Mouse (Mus musculus) granulocyte monocyte progenitor cell, adult 5-6 weeks (primary cell): ENCODE measurements around the gene Lrch4. TPM values are rescaled to one million over a fixed set of nuclear protein-coding genes. Genes with fewer than 3 reads are reported as not detected.

Experiments used
- ATAC-seq: replicated peaks from 2 replicates; pipeline ENCODE4 v1.8.0; 2016; ENCODE audit warnings: mild to moderate bottlenecking, moderate TSS enrichment, inconsistent platforms; ENCODE audit not compliant: poor library complexity, severe bottlenecking
- total RNA-seq, 2 experiments: library from RNA; stranded (forward) in 1 of 2; stranded (reverse) in 1 of 2; fragments of 200-712, 200-1000 nt in 1 of 2; fragments of >200 nt in 1 of 2; fragmentation: Nextera tagmentation in 1 of 2; gene quantifications; 2 replicates each; pipeline ENCODE4 v1.2.3; 2014 to 2017

Lrch4 gene
- total RNA-seq (2014; fragmentation: Nextera tagmentation) = 57.4 and 73.0 TPM in 2 replicates
- total RNA-seq (2017) = 34.6 and 42.2 TPM in 2 replicates

DNA sequence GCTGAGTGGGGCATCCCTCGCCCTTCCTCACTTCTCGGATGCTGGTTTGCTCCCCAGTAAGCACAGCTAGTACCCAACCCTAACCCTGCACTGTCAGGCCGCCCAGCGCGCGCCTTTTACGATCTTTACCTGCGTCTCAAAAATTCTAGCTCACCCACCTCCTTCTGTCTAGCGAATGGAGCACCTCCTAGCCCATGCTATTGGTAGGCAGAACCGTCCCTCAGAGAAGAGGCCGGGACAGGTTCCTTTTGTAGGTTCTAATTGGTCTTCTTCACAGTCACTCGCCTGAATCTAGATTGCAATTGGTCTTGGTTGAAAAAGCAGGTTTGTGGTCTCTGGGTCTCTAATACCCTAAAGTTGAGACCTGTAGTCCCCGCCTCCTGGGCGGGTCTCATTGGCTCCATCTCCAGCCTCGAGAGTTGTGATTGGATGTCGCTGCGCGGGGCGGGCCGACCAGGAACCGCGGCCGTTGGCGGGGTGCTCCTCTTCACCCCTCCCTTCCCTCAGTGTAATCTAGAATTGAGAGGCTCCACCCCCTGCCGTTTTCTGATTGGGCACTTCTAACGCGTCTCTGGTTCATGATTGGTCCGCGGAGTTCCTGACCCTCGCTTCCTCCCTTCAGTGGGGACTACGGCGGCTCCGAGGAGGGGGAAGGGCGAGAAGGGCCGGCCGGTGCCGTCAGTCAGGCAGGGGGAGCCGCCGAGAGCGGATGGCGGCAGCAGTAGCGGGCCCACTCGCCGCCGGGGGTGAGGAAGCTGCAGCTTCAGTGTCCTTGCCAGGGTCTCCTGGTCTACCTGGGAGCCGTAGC is at the start of gene Lrch4, which contains the start of the genes Fbxo24 and Gm20605:
Gene Lrch4, plus strand, starts transcription at position 624 of the 808 bp plus-strand sequence.
Gene Fbxo24, minus strand, starts transcription at position 505 of the 808 bp plus-strand sequence.
Gene Gm20605, plus strand, starts transcription at position 678 of the 808 bp plus-strand sequence.
- ATAC-seq = peak; percentile 72

DNA sequence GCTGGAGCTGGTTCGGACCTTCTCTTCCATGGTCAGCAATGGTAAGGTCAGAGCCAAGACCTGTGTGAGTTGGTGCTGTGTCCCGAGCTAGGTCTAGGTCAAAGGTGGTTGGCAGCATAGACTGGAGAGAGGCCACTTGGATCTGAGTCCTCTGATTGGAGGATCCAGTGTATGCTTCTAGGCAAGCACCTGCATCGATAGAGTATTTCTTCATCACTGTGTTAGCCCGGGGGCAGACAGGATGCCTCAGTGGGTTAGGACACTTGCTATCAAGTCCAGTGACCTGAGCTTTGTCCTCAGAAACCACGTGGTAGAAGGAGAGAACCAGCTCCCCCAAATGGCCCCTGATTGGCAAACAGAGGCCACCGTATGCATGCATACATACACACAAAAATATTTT is 48.7 kb upstream of the Lrch4 start:
- ATAC-seq = no peak

DNA sequence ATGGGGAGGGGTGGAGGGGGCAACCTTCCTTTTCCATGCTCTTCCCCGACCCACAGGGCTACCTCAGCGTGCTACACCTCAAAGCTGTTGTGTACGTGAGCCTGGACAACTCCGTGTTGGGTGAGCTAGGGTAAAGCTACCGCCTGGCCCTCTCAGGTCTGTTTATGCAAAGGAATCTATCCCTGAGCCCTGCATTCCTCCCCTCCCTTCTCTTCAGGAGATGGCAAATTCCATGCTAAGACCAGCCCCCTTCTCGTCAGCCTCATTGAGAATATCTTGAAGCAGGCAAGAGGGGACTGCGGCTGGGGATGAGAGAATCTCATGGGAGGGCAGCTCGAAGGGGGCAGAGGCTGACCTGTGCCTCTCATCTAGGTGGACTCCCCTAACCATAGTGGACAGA is 46.2 kb upstream of the Lrch4 start:
- no peak for ATAC-seq

DNA sequence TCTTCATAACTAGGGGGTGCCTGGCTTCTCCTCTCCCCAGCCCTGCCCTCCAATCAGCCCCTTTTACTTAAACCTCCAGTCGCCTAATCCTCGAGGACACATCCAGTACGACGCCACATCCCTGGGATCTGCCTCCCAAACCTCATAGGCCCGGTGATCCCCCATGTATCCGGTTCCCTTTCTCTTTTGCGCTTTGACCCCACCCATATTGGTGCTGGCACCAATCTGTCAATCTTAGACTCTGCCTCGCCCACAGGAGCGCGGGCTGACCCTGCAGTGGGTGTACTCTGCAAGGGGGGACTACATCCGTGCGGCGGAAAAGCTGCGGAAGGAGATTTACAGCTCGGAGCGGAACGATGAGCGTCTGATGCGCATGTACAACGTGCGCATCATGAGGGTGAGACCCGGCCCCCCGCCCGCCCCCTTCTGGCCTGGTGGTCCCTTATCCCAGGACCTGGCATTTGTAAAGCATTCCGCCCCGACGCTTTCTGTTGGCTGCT is 45.2 kb upstream of the Lrch4 start:
- no peak for ATAC-seq

DNA sequence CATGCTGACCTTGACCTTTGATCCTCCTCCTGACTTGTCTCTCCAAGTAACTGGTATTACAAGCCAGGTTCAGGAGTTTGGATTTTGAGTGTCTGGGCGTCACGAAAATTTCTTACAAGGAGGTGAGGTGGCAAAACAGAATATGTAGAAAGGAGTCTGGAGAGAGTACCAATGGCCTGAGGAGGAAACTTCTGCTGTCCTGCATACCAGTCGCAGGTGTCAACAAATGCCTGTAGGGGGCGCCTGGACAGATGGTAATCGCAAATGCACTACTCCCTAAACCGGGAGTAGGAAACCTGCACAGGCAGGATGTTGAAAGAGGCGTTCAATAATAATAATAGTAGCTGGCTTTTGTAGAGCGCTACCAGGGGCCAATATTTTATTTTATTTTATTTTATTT is 43.9 kb upstream of the Lrch4 start:
- peak; percentile 80 for ATAC-seq

DNA sequence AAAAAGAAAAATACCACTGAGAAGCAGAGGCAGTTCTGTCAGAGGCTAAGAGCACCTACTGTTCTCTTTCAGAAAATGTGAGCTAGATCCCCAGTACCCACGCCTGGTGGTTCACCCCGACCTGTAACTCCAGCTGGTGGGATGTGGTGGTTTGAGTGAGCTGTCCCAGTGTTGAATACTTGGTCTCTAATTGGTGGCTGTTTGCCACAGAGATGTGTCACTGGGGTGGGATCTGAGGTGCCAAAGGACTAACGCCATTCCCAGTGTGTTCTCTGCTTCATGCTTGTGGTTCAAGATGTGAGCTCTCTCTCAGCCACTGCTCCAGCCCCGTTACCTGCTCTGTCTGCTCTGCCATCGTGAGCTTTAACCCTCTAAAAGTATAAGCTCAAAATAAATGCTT is 38.4 kb upstream of the Lrch4 start:
- ATAC-seq = no peak

DNA sequence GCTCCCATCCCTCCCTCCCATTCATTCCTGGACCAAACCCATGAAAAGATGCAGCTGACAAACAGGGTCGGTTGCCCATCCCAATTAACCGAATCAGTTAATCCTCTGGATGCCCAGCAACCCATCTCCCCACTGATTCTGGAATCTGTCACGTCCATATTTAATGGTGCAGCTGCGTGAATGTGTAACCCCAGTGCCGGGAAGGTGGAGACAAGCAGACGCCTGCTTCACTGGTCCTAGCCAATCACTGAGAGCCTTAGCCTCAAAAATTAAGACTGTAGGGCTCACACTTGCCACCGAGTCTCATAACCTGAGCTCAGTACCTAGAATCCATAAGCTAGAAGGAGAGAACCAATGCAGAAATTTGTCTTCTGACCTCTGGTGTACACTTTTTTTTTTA is 33.0 kb upstream of the Lrch4 start:
- ATAC-seq = no peak

DNA sequence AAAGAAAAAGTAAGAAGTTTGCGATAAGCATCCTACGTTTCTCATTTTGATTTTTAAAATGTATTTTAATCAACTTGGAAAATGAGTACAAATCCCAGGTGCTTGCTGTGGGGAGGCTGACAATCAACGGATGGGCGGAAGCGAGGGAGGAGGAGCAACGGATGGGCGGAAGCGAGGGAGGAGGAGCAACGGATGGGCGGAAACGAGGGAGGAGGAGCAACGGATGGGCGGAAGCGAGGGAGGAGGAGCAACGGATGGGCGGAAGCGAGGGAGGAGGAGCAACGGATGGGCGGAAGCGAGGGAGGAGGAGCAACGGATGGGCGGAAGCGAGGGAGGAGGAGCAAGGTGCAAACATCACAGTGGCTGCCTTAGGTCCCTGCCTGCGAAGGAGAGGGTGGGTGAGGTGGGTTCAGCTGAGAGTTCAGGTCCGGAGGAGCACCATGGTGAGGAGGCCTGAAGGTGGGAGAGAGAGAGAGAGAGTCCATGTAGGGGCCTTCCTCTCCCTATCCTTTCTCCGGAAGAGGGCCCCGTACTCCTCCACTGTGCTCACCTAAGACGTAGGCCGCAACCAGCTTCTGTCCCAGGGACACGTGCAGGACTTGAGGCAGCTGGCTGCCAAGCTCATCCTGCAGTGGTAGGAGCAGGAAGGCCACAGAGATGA is 32.2 kb upstream of the Lrch4 start:
- ATAC-seq = peak; percentile 23; the same call in 1 of the 2 replicates

DNA sequence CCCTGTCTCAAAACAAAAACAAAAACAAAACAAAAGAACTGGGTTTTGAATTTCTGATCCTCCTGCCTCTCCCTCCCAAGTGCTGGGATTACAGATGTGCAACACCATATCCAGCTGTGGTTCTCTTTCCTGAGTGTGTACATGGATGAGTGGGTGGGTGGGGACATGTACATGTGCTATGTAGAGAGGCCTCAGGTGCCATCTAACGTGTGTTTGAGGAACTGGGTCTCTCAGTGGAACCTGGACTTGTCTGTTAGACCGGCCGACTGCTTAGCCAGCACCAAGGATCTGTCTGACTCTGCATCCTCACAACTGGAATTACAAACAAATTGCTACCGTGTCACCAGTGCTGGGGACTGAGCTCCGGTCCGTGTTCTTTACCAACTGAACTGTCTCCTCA is 31.3 kb upstream of the Lrch4 start:
- no peak for ATAC-seq

DNA sequence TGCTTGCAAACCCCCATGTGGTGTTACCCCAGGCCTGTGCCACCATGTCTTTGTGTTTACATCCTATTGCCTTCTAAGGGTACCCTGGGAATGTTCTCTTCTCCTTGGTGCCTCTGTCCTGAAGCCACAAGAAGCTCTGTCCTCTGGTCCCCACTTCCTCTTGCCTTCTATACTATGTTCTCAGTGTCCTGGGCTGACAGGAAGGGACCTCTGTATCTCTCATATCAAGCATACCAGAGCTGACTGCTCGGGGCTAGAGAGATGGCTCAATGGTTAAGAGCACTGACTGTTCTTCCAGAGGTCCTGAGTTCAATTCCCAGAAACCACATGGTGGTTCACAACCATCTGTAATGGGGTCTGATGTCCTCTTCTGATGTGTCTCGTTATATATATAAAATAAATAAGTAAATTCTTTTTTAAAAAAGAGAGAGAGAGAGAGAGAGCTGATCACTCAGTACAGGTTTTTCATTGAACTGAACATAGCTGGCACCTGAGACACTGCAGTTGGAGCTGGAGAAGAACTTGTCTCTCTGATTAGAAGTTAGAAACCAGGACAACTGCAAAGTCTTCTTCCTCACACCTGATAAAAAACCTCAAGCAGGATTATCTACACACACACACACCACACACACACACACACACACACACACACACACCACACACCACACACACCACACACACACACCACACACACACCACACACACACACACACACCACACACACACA is 30.7 kb upstream of the Lrch4 start:
- ATAC-seq = no peak

DNA sequence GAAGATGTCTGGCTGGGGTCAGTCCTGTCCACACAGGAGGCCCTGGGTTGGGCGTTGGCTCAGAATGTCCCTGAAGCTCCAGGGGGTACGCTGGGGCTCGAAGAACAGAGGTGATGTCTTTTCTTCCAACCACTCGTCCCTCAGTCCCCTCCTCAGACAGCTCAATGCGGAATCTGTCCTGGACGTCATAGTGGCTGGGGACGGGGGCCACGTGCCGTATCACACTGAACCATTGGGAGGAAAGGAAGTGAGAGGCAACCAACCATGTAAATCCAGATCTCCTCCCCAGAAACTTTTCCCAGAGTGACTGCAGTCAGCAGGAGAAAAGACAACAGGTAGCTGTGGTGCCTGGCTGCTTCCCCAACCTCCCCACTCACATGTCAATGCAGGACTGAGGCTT is 29.3 kb upstream of the Lrch4 start:
- ATAC-seq = no peak

DNA sequence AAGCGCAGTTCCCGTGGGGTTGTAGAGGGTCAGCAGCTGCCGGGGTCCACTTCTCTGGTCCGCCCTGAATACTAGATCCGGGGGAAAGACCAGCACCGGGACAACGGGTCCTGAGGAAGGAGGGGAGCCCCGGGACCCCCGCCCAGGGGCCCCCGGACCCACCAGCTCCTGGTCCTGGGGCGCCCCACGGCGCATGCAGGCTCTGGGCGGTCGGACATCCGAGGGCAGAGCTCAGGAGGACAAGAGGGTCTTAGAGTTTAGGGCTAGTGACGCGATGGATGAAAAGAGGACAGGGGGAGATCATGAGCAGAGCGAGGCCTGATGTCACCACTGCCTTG is 28.7 kb upstream of the Lrch4 start:
- ATAC-seq = no peak

DNA sequence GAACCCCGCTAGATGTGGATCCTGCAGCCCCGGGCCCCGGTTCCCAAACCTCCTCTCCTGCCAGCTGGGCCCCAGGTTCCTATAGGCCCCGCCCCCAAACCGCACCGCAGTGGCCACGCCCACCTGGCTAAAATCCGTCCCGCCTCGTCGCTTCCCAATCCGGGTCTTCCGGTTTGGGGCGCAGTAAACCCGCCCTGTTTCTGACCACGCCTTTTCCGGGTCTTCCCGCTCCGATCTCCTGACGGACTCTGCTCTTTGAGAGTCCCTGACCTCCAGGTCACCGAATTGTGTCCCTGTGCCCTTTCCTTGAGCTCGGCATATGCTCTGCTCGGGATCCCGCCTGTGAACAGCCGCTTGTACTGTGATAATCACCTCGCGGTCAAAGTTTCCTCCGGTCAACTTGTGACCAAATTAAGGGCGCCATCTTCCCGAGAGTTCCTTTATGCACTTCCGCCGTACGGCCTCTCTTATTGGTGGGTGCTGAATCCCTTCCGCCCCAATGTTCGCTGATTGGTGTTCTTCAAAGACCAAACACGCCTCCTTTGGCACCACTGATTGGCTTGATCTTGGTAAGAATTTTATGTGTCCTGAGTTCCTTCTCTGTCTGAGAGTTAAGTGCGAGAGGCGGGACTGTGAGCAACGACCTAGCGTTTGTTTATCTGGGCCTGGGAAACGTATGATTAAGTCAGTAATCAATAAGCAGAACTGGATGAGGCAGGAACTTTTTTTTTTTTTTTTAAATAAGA is 28.1 kb upstream of the Lrch4 start, which contains the start of gene Mospd3:
Gene Mospd3, minus strand, starts transcription at position 440 of the 746 bp plus-strand sequence.
- ATAC-seq = peak; percentile 83

DNA sequence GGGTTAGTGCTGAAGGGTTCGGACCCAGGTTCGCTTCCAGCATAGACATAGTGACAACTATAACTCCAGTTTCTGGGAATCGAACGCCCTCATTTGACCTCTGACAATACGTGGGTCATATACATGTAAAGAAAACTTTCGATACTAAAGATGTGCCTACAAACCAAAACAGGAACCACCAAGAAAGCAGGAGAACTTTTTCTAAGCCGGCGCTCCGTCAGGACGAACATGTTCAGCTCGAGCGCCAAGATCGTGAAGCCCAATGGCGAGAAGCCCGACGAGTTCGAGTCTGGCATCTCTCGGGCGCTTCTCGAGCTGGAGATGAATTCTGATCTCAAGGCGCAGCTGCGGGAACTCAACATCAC is 27.6 kb upstream of the Lrch4 start:
- no peak for ATAC-seq

DNA sequence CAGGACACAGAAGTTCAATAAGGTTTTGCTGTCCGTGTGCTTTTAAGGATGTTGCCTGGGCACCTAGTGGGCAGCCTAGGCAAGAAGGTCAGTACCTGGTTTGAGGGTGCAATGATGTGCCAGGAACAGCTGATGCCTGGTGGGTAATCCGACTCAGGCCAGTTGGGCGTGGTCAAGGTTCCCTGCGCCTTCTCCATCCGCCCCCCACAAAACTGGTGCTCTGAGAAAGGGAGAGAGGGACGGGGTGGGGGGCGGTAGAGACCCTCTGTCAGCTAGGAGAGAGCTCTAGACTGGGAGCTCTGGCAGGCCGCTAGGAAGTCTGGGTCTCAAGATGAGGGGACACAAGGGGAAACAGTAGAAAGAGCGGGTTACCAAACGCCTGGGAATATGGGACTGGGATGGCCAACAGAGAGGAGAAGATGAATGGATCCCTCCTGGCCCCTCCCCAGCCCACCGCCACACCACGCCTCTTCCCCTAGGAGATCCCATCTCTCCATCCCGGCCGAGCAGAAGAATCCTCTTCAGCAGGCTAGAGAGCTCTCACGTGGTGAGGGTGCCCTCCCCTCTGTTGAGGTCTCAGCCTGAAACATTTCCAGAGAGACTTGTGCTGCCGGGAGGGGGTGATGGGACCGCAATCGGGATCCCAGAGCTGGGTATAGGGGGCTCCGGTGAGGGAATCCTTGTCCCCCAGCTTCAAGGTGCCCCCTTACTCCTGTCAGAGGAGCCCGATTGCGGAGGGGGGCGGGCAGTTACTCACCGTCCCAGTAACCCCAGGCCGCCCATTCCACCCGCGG is 20.9 kb upstream of the Lrch4 start:
- ATAC-seq = no peak

DNA sequence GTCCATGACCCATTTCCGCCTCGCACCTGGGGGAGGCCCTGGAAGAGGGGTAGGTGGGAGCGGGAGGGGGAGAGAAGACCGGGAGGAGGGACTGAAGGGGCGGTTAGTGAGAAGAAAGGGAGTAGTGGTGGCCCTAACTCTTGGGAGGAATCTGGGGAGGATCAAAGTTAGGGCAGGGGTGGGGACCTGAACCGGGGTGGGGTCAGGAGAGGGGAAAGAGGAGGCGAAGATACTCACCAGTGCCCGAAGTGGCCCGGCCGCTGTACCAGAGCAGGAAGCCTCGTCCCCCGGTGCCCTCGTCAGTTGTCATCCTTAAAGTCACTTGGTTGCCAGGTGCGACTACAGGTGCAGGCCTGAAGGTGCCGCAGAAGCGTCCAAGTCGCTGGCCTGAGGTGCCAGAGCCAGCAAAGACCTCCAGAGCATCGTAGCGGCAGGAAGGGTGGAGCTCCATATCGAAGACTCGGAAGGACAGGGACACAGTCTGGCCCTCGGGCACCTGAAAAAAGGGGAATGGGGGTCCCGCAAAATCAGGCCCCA is 20.2 kb upstream of the Lrch4 start:
- no peak for ATAC-seq

DNA sequence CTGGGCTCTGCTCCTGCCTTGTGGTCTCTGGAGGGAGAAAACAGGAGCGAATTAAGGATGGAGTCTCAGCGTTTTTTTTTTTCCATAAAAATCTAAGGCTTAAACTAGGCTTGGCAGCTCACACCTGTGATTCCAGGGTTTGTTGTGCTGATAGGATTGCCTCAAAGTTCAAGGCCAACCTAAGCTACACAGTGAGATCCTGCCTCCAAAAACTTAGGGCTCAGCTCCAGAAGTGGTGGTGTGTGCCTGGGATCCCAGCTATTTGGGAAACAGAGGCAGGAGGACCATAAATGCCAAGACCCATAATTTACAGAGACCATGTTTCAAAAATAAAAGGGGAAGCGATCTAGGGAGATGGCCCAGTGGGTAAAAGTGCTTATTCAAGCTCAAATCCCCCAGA is 19.6 kb upstream of the Lrch4 start:
- no peak for ATAC-seq

DNA sequence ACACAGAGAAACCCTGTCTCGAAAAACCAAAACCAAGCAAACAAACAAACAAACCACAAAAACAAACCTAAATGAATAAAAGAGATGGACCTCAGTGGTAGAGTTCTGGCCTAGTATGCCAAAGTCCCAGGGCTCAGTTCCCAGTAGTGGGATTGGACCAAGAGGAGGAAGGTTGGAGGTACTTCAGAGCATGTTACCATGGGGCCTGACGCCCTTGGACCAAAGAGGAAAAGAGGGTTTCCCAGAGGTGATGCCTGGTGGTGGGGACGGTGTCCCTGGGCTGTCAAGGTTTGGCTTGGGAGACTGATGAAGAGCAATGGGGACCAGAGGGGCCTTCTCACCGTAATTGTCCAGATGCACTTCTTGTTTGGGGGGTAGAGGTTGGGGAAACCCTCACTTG is 18.9 kb upstream of the Lrch4 start:
- no peak for ATAC-seq

DNA sequence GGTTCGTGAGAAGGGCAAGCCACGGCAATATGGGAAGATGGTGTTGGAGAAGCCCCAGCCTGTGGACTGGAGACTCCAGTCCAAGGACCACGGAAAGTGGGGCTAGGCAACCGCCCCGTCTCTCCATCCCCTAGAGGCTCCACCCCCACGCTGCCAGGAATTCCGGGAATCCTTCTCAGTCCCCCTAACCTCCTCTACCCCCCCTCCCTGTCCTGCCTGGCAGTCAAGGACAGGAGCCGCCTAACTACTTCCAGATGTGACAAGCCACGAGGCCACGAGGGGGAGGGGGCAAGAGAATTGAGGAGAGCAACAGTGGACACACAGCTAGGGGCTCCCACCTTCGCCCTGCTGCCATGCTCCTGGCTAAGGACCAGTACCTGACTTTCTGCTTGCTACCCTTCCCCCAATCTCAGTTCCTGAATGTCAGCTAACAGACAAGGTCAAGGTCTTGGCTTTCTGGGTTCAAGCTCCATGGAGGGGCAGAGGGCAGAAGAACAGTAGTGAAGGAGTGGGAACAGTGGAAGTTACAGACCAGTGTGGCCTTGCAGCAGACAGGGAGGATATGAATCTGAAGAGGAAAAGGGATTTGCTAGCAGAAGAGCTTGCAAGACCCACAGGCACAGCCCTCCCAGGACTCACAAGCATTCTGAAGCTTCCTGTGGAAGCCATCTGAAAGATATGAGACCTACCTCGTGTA is 18.2 kb upstream of the Lrch4 start:
- ATAC-seq = no peak
